Mouse (Mus musculus) lung, embryonic 14.5 days (tissue): Measurements from ENCODE around the gene Apba3. TPM values are rescaled to one million over a fixed set of nuclear protein-coding genes. Genes with fewer than 3 reads are reported as not detected.

Experiments used
- ATAC-seq: fragments of 200-750 bp; cut with Nextera tagmentation; 2 replicates; pipeline ENCODE4 v1.8.0; 2017; ENCODE audit warnings: mild to moderate bottlenecking, moderate TSS enrichment, moderate library complexity; ENCODE audit not compliant: insufficient read depth
- DNase-seq: peaks from one replicate; pipeline ENCODE4 v3.0.0-alpha.2; 2015
- H3K27ac ChIP-seq: fragments of 300-500 bp; sonication (generic); 2 replicates; pipeline ENCODE4 v1.5.1; 2014; ENCODE audit warnings: low read depth, mild to moderate bottlenecking, moderate library complexity
- H3K27me3 ChIP-seq: fragments of 300-500 bp; sonication (generic); 2 replicates; pipeline ENCODE4 v1.6.1; 2014; ENCODE audit warnings: low read length, control low read depth; ENCODE audit not compliant: insufficient read depth
- H3K36me3 ChIP-seq: fragments of 300-500 bp; sonication (generic); 2 replicates; pipeline ENCODE4 v1.6.1; 2014; ENCODE audit warnings: control low read depth; ENCODE audit not compliant: insufficient read depth
- H3K4me1 ChIP-seq: fragments of 300-500 bp; sonication (generic); 2 replicates; pipeline ENCODE4 v1.6.1; 2014; ENCODE audit warnings: antibody characterized with exemption, control low read depth; ENCODE audit not compliant: insufficient read depth
- H3K4me2 ChIP-seq: fragments of 300-500 bp; sonication (generic); 2 replicates; pipeline ENCODE4 v1.6.1; 2014; ENCODE audit warnings: mild to moderate bottlenecking
- H3K4me3 ChIP-seq: fragments of 300-500 bp; sonication (generic); 2 replicates; pipeline ENCODE4 v1.5.1; 2014; ENCODE audit warnings: low read depth, low read length
- H3K9ac ChIP-seq: fragments of 300-500 bp; sonication (generic); 2 replicates; pipeline ENCODE4 v1.6.1; 2014
- H3K9me3 ChIP-seq: fragments of 300-500 bp; sonication (generic); 2 replicates; pipeline ENCODE4 v1.6.1; 2016; ENCODE audit warnings: low read depth, low read length, control low read depth
- CTCF ChIP-seq: IDR thresholded peaks from 2 replicates; pipeline ENCODE4 v1.5.1; 2016; ENCODE audit warnings: antibody characterized with exemption, low read depth
- WGBS: fragments of 180-500 bp; shearing (Covaris S2); extraction: QIAGEN DNeasy Blood & Tissue Kit; methylation state at CpG from one replicate; pipeline ENCODE4 v1.1.7; 2014; 5-methylcytosine and 5-hydroxymethylcytosine counted together
- polyA plus RNA-seq: library from polyadenylated mRNA; unstranded; fragments of >200 nt; fragmentation: Nextera tagmentation; extraction: Ambion mirVana; gene quantifications from 2 replicates; pipeline ENCODE4 v1.2.1, GENCODE M21; 2014

Apba3 gene
- polyA plus RNA-seq, 1 experiment from 2014 or later, result 50.4 TPM

- no peak for TF ChIP-seq CTCF
- Histone ChIP-seq H3K9ac (peak overlapping the region; percentile 16; the same call in 1 of the 2 replicates), H3K27me3 (peaks cover 13% of the 10 kb centered on the region; the same call in 1 of the 2 replicates), H3K4me3 (peak overlapping the region; percentile 27), H3K36me3 (peaks cover 5% of the 10 kb centered on the region; the same call in 1 of the 2 replicates), H3K27ac (peak overlapping the region; percentile 65), H3K4me2 (peak overlapping the region; percentile 53), H3K4me1 (peaks cover 14% of the 10 kb centered on the region), H3K9me3 (no peaks in the 10 kb centered on the region)
- WGBS, result 12% methylated on average over 24 of the region's 24 CpGs
- peak; percentile 63 for DNase-seq
- no peak for ATAC-seq
These were observed 24.1 kb downstream of the Apba3 start for GRCm38 (mm10) chr10:81290698-81291460.

GRCm38 (mm10) chr10:81291511-81292104, 24.8 kb downstream of the Apba3 start, which contains the start of gene Tjp3:
Gene Tjp3 (minus strand): TSS chr10:81291581.
- Histone ChIP-seq H3K36me3 (peaks cover 5% of the 10 kb centered on the region; the same call in 1 of the 2 replicates), H3K9ac (peak within 1 kb of the TSS; percentile 16; the same call in 1 of the 2 replicates), H3K4me3 (peak within 1 kb of the TSS; percentile 27), H3K9me3 (no peaks in the 10 kb centered on the region), H3K27ac (peak within 1 kb of the TSS; percentile 65), H3K4me1 (peaks cover 14% of the 10 kb centered on the region), H3K4me2 (peak within 1 kb of the TSS; percentile 98), H3K27me3 (peaks cover 13% of the 10 kb centered on the region; the same call in 1 of the 2 replicates)
- TF ChIP-seq CTCF, result no peak
- ATAC-seq (no peak), DNase-seq (no peak)
- 54% methylated on average over 9 of the region's 9 CpGs for WGBS

GRCm38 (mm10) chr10:81292554-81293333, 26.0 kb downstream of the Apba3 start, which contains the start of gene Pip5k1c:
Gene Pip5k1c (plus strand): TSS chr10:81292963.
- DNase-seq (peak; percentile 100), ATAC-seq (peak; percentile 93)
- Histone ChIP-seq H3K4me1 (peaks cover 14% of the 10 kb centered on the region), H3K4me3 (peak within 1 kb of the TSS; percentile 69), H3K27me3 (peaks cover 13% of the 10 kb centered on the region; the same call in 1 of the 2 replicates), H3K27ac (peak within 1 kb of the TSS; percentile 87), H3K4me2 (peak within 1 kb of the TSS; percentile 98), H3K9me3 (no peaks in the 10 kb centered on the region), H3K9ac (peak within 1 kb of the TSS; percentile 74), H3K36me3 (peaks cover 5% of the 10 kb centered on the region; the same call in 1 of the 2 replicates)
- peak; percentile 89 for TF ChIP-seq CTCF
- WGBS, result under 1% methylated on average over 80 of the region's 80 CpGs

GRCm38 (mm10) chr10:81293334-81294030, 26.7 kb downstream of the Apba3 start:
- Histone ChIP-seq H3K27me3 (peaks cover 13% of the 10 kb centered on the region; the same call in 1 of the 2 replicates), H3K27ac (peak overlapping the region; percentile 87; the same call in 1 of the 2 replicates), H3K9ac (peak overlapping the region; percentile 74), H3K36me3 (peaks cover 5% of the 10 kb centered on the region; the same call in 1 of the 2 replicates), H3K4me3 (peak overlapping the region; percentile 69), H3K4me1 (peaks cover 14% of the 10 kb centered on the region), H3K9me3 (no peaks in the 10 kb centered on the region), H3K4me2 (peak overlapping the region; percentile 98)
- 1% methylated on average over 25 of the region's 25 CpGs for WGBS
- ATAC-seq, result no peak
- TF ChIP-seq CTCF, result no peak
- DNase-seq, result no peak

- peaks cover 5% of the 10 kb centered on the region; the same call in 1 of the 2 replicates for H3K36me3 ChIP-seq
- peak overlapping the region; percentile 74 for H3K9ac ChIP-seq
- H3K4me2 ChIP-seq, result peak overlapping the region; percentile 98
- no peak overlapping the region for H3K27ac ChIP-seq
- TF ChIP-seq CTCF, result no peak
- H3K4me1 ChIP-seq, result peaks cover 14% of the 10 kb centered on the region
- peak overlapping the region; percentile 69 for H3K4me3 ChIP-seq
- H3K9me3 ChIP-seq, result no peaks in the 10 kb centered on the region
- WGBS, result 52% methylated on average over 8 of the region's 8 CpGs
- ATAC-seq (no peak), DNase-seq (no peak)
- H3K27me3 ChIP-seq, result peaks cover 13% of the 10 kb centered on the region; the same call in 1 of the 2 replicates
These were observed 27.7 kb downstream of the Apba3 start for GRCm38 (mm10) chr10:81294442-81294841.

- Histone ChIP-seq H3K27me3 (peaks cover 11% of the 10 kb centered on the region; the same call in 1 of the 2 replicates), H3K9ac (no peak overlapping the region), H3K27ac (no peak overlapping the region), H3K9me3 (no peaks in the 10 kb centered on the region), H3K4me3 (no peak overlapping the region), H3K4me1 (peaks cover 14% of the 10 kb centered on the region), H3K4me2 (peak overlapping the region; percentile 98; the same call in 1 of the 2 replicates), H3K36me3 (peaks cover 5% of the 10 kb centered on the region; the same call in 1 of the 2 replicates)
- 80% methylated on average over 6 of the region's 6 CpGs for WGBS
- DNase-seq (no peak), ATAC-seq (no peak)
- no peak for TF ChIP-seq CTCF
These were observed 28.4 kb downstream of the Apba3 start for GRCm38 (mm10) chr10:81295185-81295584.
